Mouse (Mus musculus): Measurements from ENCODE around the gene Il16. TPM values are rescaled to one million over a fixed set of nuclear protein-coding genes. Genes with fewer than 3 reads are reported as not detected.

The Il16 gene
- polyA plus RNA-seq, 1 experiment from 2014 or later: 7.2 TPM

DNA sequence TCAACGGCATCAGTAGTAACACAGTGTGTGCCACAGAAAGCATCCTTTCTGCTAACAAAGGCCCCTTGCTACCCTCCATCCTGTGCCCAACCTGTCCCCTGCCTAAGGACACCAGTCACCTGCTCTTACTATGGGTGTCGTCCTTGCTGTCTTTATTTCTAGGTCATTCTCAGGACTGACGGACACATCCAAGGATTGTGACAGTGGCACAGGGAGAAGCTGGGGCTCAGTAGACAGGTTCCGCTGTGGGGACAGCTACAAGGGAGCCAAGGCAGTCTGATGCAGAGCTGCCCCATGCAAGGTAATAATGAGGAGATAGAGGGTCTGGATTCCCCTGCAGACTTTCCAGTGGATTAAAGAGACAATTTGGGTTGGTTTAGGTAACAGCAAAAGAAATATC lies 67.0 kb downstream of the Il16 start:
- 91% methylated on average over 4 of the region's 4 CpGs for WGBS
- Histone ChIP-seq H3K4me2 (ENCODE audit: low read depth, low read length) (no peak overlapping the region), H3K27ac (replicated peaks; ENCODE audit: low read depth, low read length) (no peak overlapping the region), H3K9ac (ENCODE audit: low read depth, low read length) (no peak overlapping the region), H3K4me1 (ENCODE audit: control insufficient read depth, insufficient read depth, low read length) (no peaks in the 10 kb centered on the region), H3K27me3 (replicated peaks; ENCODE audit: control insufficient read depth, insufficient read depth, low read length) (no peaks in the 10 kb centered on the region), H3K4me3 (ENCODE audit: low read depth, low read length) (no peak overlapping the region), H3K36me3 (ENCODE audit: control insufficient read depth, insufficient read depth, low read length) (no peaks in the 10 kb centered on the region), H3K9me3 (ENCODE audit: control insufficient read depth, low read length) (no peaks in the 10 kb centered on the region)
- DNase-seq (ENCODE audit: low spot score) (no peak), ATAC-seq (ENCODE audit: low read depth) (no peak)

DNA sequence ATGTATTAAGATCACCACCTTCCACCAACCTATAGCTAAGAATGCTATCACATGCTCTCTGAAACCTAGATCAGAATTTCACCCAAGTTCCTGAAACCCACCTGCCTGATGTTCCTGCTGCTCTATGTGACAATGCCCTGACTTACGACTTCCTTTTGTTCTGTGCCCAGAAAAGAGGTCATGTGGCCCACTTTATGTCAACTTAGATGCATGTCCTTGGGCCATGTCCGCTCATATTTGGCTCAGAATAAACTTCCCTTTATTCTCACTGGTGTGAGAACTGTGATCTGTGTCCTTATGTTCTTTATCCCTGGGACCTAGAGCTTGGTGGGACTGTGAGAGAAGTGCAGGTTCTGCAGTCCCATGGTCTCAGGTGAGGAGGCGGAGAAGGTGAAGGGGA lies 68.2 kb downstream of the Il16 start:
- DNase-seq (ENCODE audit: low spot score) (no peak), ATAC-seq (ENCODE audit: low read depth) (no peak)
- Histone ChIP-seq H3K9me3 (ENCODE audit: control insufficient read depth, low read length) (no peaks in the 10 kb centered on the region), H3K4me2 (ENCODE audit: low read depth, low read length) (no peak overlapping the region), H3K4me1 (ENCODE audit: control insufficient read depth, insufficient read depth, low read length) (no peaks in the 10 kb centered on the region), H3K4me3 (ENCODE audit: low read depth, low read length) (no peak overlapping the region), H3K27ac (replicated peaks; ENCODE audit: low read depth, low read length) (no peak overlapping the region), H3K36me3 (ENCODE audit: control insufficient read depth, insufficient read depth, low read length) (no peaks in the 10 kb centered on the region), H3K27me3 (replicated peaks; ENCODE audit: control insufficient read depth, insufficient read depth, low read length) (no peaks in the 10 kb centered on the region), H3K9ac (ENCODE audit: low read depth, low read length) (no peak overlapping the region)
- 77% methylated on average over 3 of the region's 3 CpGs for WGBS

DNA sequence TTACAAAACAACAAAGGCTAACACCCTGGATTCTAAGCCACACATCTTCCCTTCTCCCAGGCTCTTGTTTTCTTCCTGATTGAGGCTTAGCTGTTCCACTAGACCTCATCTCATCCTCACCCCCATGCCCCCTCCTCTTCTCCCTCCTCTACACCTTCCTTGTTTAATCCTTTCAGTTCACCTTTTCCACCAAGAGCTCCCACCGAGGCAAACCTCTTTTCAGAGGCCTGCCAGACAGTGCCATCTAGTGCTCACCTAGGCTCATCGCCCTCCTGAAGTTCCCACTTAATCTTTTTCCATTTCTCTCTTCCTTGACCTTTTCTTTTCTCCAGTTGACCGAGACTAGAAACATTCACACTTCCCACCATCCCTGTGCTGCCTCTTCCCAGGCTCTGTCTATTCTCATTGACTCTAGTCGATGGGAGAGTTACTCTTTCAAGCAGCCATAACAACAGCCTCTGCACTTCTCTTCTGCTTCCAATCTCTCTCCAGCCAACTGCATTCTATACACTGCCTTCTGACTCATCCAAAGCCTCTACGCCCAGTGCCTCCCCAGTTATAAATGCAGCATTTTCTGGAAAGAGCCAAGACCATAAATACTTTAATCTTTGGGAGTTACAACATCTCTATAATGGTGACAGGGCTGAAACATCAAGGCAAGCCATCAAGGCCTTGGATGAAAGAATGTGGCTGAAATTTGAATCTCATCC lies 69.8 kb downstream of the Il16 start:
- H3K36me3 ChIP-seq (ENCODE audit: control insufficient read depth, insufficient read depth, low read length): no peaks in the 10 kb centered on the region
- H3K4me1 ChIP-seq (ENCODE audit: control insufficient read depth, insufficient read depth, low read length): no peaks in the 10 kb centered on the region
- H3K9ac ChIP-seq (ENCODE audit: low read depth, low read length): no peak overlapping the region
- no peak for ATAC-seq (ENCODE audit: low read depth)
- H3K27me3 ChIP-seq (replicated peaks; ENCODE audit: control insufficient read depth, insufficient read depth, low read length): no peaks in the 10 kb centered on the region
- whole genome bisulfite sequencing: 30% methylated on average over 5 of the region's 5 CpGs
- no peak overlapping the region for H3K4me3 ChIP-seq (ENCODE audit: low read depth, low read length)
- DNase-seq (ENCODE audit: low spot score): peak; percentile 28
- no peaks in the 10 kb centered on the region for H3K9me3 ChIP-seq (ENCODE audit: control insufficient read depth, low read length)
- no peak overlapping the region for H3K27ac ChIP-seq (replicated peaks; ENCODE audit: low read depth, low read length)
- no peak overlapping the region for H3K4me2 ChIP-seq (ENCODE audit: low read depth, low read length)

DNA sequence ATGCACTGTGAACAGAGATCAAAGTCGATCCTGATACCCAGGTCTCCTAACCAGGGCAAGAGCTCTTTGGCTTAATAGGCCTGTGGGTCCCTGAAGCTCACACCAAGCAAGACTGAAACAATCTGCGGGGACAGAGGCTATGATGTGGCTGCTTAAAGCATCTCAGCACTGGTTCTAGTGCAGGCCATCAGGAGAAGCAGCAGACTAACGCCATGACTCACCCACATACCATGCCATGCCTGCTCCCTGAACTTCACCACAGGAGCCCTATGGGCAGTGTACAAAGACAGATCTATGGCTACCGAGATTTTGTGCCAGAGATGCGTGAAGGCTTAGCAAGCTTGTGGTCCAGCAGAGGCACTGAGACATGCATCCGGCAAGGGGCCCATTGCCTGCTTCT lies 74.0 kb downstream of the Il16 start:
- no peaks in the 10 kb centered on the region for H3K9me3 ChIP-seq (ENCODE audit: control insufficient read depth, low read length)
- H3K4me1 ChIP-seq (ENCODE audit: control insufficient read depth, insufficient read depth, low read length): no peaks in the 10 kb centered on the region
- no peak for ATAC-seq (ENCODE audit: low read depth)
- H3K27me3 ChIP-seq (replicated peaks; ENCODE audit: control insufficient read depth, insufficient read depth, low read length): no peaks in the 10 kb centered on the region
- no peak overlapping the region for H3K27ac ChIP-seq (replicated peaks; ENCODE audit: low read depth, low read length)
- H3K36me3 ChIP-seq (ENCODE audit: control insufficient read depth, insufficient read depth, low read length): no peaks in the 10 kb centered on the region
- H3K4me2 ChIP-seq (ENCODE audit: low read depth, low read length): no peak overlapping the region
- 79% methylated on average over 6 of the region's 6 CpGs for WGBS
- H3K4me3 ChIP-seq (ENCODE audit: low read depth, low read length): no peak overlapping the region
- no peak for DNase-seq (ENCODE audit: low spot score)
- no peak overlapping the region for H3K9ac ChIP-seq (ENCODE audit: low read depth, low read length)

DNA sequence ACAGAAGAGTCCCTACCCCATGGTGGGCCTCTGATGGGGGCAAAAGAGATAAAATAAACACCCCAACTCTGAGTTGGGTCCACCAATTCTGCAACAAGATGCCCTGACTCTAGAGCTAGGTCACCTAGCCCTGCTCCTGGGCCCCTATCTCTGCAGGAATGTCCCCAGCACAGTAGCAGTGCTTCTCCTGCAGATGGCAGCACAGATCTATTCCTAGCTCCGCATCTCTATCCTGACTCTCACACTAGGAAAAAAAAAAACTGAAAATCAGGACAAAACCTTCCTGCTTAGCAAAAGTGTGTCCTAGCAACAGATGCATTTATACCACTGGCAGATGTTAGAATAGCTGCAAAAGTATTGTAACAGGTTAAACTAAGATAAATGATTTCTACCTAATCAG lies 76.8 kb downstream of the Il16 start:
- no peak overlapping the region for H3K27ac ChIP-seq (replicated peaks; ENCODE audit: low read depth, low read length)
- peak; percentile 63 for DNase-seq (ENCODE audit: low spot score)
- H3K27me3 ChIP-seq (replicated peaks; ENCODE audit: control insufficient read depth, insufficient read depth, low read length): no peaks in the 10 kb centered on the region
- H3K4me1 ChIP-seq (ENCODE audit: control insufficient read depth, insufficient read depth, low read length): no peaks in the 10 kb centered on the region
- no peak overlapping the region for H3K9ac ChIP-seq (ENCODE audit: low read depth, low read length)
- no peaks in the 10 kb centered on the region for H3K9me3 ChIP-seq (ENCODE audit: control insufficient read depth, low read length)
- WGBS: 7% methylated on average over 1 of the region's 1 CpGs
- no peaks in the 10 kb centered on the region for H3K36me3 ChIP-seq (ENCODE audit: control insufficient read depth, insufficient read depth, low read length)
- no peak overlapping the region for H3K4me3 ChIP-seq (ENCODE audit: low read depth, low read length)
- ATAC-seq (ENCODE audit: low read depth): no peak
- H3K4me2 ChIP-seq (ENCODE audit: low read depth, low read length): no peak overlapping the region

DNA sequence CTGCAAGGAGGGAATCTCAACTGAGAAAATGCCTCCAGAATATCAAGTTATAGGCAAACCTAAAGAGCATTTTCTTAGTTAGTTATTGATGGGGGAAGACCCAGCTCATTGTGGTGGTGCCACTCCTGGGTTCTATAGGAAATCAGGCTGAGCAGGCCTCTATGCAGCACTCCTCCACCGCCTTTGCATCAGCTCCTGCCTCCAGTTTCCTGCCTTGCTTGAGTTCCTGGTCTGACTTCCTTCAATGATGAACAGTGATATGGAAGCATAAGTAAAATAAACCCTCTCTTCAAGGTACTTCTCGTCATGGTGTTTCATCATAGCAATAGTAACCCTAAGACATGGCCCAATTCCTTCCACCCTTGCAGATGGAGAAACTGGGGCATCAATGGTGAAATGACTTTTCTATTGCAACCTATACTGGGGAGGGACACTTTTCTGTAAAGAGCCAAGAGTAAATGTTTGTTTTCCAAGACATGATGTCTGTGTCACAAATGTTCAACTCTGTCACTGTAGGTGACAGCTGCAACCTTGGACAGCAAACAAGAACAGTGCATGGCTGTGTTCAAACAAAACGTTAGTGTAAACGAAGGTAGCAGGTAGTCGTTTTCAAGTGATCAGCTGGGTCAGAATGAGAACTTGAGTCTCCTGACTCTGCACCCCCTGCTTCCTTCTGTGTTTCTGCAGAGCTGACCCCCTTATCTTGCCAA lies 77.4 kb downstream of the Il16 start:
- ATAC-seq (ENCODE audit: low read depth): no peak
- no peak overlapping the region for H3K4me2 ChIP-seq (ENCODE audit: low read depth, low read length)
- 82% methylated on average over 5 of the region's 5 CpGs for WGBS

DNA sequence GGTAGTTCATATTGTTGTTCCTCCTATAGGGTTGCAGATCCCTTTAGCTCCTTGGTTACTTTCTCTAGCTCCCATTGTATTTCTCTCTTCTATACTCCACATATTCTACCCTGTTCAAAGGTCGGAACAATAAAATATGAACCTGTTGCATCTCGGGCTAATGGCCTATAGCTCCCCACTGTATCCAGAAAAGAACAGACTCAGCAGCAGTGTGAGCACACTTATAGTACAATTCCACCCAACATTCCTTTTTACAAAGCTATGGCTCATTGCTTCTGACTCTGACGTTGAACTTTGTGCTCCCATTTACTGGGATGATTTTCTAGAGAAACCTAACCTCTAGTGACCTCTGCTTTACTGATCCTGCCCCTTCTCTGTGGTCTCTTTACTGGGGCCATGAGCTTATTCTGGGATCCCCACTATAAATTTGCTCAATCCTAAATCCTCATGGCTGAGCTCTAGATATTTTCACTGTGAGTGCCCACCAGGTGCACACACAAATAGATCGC lies 79.4 kb downstream of the Il16 start:
- Histone ChIP-seq H3K27ac (replicated peaks; ENCODE audit: low read depth, low read length) (no peak overlapping the region), H3K36me3 (ENCODE audit: control insufficient read depth, insufficient read depth, low read length) (no peaks in the 10 kb centered on the region), H3K4me1 (ENCODE audit: control insufficient read depth, insufficient read depth, low read length) (no peaks in the 10 kb centered on the region), H3K4me2 (ENCODE audit: low read depth, low read length) (no peak overlapping the region), H3K4me3 (ENCODE audit: low read depth, low read length) (no peak overlapping the region), H3K27me3 (replicated peaks; ENCODE audit: control insufficient read depth, insufficient read depth, low read length) (no peaks in the 10 kb centered on the region), H3K9me3 (ENCODE audit: control insufficient read depth, low read length) (no peaks in the 10 kb centered on the region), H3K9ac (ENCODE audit: low read depth, low read length) (no peak overlapping the region)
- ATAC-seq (ENCODE audit: low read depth) (no peak), DNase-seq (ENCODE audit: low spot score) (no peak)
- WGBS: 89% methylated on average over 4 of the region's 4 CpGs

More for the DNA sequence above, 77.4 kb downstream of the Il16 start:
- H3K27me3 ChIP-seq (replicated peaks; ENCODE audit: control insufficient read depth, insufficient read depth, low read length): no peaks in the 10 kb centered on the region
- H3K27ac ChIP-seq (replicated peaks; ENCODE audit: low read depth, low read length): no peak overlapping the region
- H3K36me3 ChIP-seq (ENCODE audit: control insufficient read depth, insufficient read depth, low read length): no peaks in the 10 kb centered on the region
- no peaks in the 10 kb centered on the region for H3K9me3 ChIP-seq (ENCODE audit: control insufficient read depth, low read length)
- DNase-seq (ENCODE audit: low spot score): no peak
- H3K4me1 ChIP-seq (ENCODE audit: control insufficient read depth, insufficient read depth, low read length): no peaks in the 10 kb centered on the region
- no peak overlapping the region for H3K4me3 ChIP-seq (ENCODE audit: low read depth, low read length)
- H3K9ac ChIP-seq (ENCODE audit: low read depth, low read length): no peak overlapping the region

DNA sequence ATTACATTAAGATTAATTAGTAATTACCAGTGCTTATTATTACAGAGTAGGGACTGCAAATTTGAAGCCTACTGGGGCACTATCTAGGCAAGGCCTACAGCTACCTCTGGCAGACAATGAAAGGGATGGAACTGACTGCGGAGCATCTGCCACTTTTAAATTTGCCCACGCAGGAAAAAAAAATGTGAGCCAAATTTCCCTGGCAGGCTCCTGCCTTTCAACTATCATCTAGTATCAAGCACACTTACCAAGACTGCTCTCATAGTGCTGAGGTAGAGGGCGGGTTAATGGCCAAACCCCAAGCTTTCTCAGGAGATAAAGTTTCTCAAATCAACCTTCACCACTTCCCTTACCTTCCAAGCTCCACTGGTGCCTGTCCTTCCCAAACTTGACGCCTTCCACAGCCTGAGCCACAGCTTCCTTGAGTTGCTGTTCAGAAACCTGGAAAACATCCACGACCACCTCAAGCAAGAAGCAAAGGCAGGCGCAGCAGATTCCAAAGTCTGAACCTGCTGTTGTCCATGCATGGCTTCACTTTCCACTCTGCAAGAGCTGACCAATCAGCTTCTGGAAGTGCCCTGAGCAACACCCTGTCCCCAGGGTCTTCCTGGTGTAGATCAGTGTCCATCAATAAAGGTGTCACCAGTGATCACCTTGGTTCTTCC lies 82.7 kb downstream of the Il16 start:
- Histone ChIP-seq H3K9ac (ENCODE audit: low read depth, low read length) (no peak overlapping the region), H3K27me3 (replicated peaks; ENCODE audit: control insufficient read depth, insufficient read depth, low read length) (no peaks in the 10 kb centered on the region), H3K36me3 (ENCODE audit: control insufficient read depth, insufficient read depth, low read length) (no peaks in the 10 kb centered on the region), H3K4me3 (ENCODE audit: low read depth, low read length) (no peak overlapping the region), H3K27ac (replicated peaks; ENCODE audit: low read depth, low read length) (no peak overlapping the region), H3K9me3 (ENCODE audit: control insufficient read depth, low read length) (no peaks in the 10 kb centered on the region), H3K4me1 (ENCODE audit: control insufficient read depth, insufficient read depth, low read length) (no peaks in the 10 kb centered on the region), H3K4me2 (ENCODE audit: low read depth, low read length) (no peak overlapping the region)
- DNase-seq (ENCODE audit: low spot score) (no peak), ATAC-seq (ENCODE audit: low read depth) (no peak)
- 82% methylated on average over 6 of the region's 6 CpGs for WGBS
